Mouse (Mus musculus) leukemia stem cell, adult 10-12 weeks (primary cell): ENCODE results near the gene Olfr362. TPM values are rescaled to one million over a fixed set of nuclear protein-coding genes. Genes with fewer than 3 reads are reported as not detected.

Source experiments
- polyA plus RNA-seq: library from polyadenylated mRNA; stranded (reverse); fragments of >175 nt; gene quantifications from 2 replicates; pipeline ENCODE4 v1.2.3, GENCODE M21; 2012; ENCODE audit warnings: low replicate concordance

Olfr362 gene
- polyA plus RNA-seq = not detected in 2 replicates

DNA sequence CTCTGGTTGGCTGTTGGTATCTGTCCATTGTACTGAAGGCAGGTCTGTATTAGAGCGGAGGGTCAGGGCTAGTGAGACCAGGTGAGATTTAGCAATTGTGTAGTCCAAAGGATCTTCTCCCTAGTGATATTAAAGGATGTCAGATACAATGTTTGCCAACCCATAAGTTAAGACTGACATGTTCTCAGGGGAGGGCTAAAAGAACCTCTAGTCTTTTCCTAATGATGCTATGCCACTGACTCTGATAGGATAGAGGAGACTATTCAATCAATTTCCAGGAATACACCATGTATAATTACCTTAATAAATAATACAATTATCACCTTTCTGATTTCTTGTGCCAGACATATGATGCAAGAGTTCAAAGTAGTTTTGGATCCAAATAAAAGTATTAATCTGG lies at the start of gene Olfr362:
Gene Olfr362 (minus strand): TSS at position 101 of the 400 bp plus-strand sequence.

DNA sequence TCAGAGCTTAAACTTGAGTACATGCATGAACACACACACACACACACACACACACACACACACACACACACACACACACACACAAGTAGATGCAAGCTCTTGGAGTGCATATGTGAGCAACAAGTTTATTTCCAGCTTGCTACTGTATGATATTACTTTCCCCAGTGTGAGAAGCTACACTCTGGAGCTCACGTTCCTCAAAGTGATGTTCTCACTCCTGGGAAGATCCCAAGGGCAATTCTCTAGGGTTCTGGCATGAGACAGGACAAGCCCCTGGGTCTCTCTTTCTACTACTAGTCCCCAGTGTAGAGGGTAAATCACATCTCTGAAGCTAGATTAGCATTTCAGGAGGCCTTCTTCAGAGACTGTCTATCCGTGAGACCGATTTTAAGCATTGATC lies 21.3 kb upstream of the Olfr362 start, which contains the start of gene Olfr364-ps1:
Gene Olfr364-ps1 (plus strand): TSS at position 301 of the 400 bp plus-strand sequence.

DNA sequence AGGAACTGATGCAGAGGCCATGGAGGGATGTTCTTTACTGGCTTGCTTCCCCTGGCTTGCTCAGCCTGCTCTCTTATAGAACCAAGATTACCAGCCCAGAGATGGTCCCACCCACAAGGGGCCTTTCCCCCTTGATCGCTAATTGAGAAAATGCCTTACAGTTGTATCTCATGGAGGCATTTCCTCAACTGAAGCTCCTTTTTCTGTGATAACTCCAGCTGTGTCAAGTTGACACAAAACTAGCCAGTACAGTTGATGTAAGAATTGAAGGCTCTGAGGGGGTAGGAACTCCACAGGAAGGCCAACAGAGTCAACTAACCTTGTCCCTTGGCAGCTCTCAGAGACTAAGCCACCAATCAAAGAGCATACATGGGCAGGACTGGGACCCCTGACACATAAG lies 28.5 kb downstream of the Olfr362 start, which contains the start of gene Olfr361:
Gene Olfr361 (minus strand): TSS at position 101 of the 400 bp plus-strand sequence.

DNA sequence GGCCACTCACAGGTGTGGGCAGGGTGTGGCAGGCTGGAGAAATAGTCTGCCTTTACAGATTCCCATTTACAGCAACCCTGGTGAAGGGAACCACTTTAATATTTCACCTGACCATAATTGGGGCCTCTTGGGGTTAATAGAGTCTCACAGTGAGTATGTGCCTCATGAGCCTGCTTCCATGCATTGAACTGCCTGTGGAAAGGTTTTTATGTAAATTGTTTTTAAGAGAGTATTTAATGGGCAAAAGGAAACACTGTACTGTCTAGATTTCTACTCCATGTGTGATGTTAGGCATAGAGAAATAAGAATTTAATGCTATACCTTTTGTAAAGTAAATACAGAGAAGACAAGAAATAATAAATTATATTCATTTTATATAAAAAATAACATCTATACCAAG lies 52.3 kb downstream of the Olfr362 start, which contains the start of gene Olfr360:
Gene Olfr360 (plus strand): TSS at position 301 of the 400 bp plus-strand sequence.

Other genes with a start within 250 kb of the Olfr362 start
- not detected in 2 replicates for gene Olfr352, start 249.4 kb downstream of the Olfr362 start, polyA plus RNA-seq
- gene Olfr353, start 225.0 kb downstream of the Olfr362 start, polyA plus RNA-seq = 0.03 TPM in 1 of 2 replicates, not detected in the other
- not detected in 2 replicates for gene Olfr354, start 212.2 kb downstream of the Olfr362 start, polyA plus RNA-seq
- not detected in 2 replicates for gene Olfr355, start 189.0 kb downstream of the Olfr362 start, polyA plus RNA-seq
- gene Olfr356, start 180.8 kb downstream of the Olfr362 start, polyA plus RNA-seq = not detected in 2 replicates
- 0.03 TPM in 1 of 2 replicates, not detected in the other for gene Olfr357, start 124.1 kb downstream of the Olfr362 start, polyA plus RNA-seq
- gene Olfr358, start 108.6 kb downstream of the Olfr362 start, polyA plus RNA-seq = not detected in 2 replicates
- not detected in 2 replicates for gene Olfr360, start 52.2 kb downstream of the Olfr362 start, polyA plus RNA-seq
- gene Olfr361, start 28.6 kb downstream of the Olfr362 start, polyA plus RNA-seq = not detected in 2 replicates
- not detected in 2 replicates for gene Olfr364-ps1, start 21.4 kb upstream of the Olfr362 start, polyA plus RNA-seq
- gene Olfr365, start 70.3 kb upstream of the Olfr362 start, polyA plus RNA-seq = 0.05 TPM in 1 of 2 replicates, not detected in the other
- not detected in 2 replicates for gene Olfr366, start 93.7 kb upstream of the Olfr362 start, polyA plus RNA-seq
- not detected in 2 replicates for gene Olfr368, start 208.6 kb upstream of the Olfr362 start, polyA plus RNA-seq
- 2.6 and 3.6 TPM in 2 replicates for gene Pdcl, start 241.4 kb upstream of the Olfr362 start, polyA plus RNA-seq